Mouse (Mus musculus): ENCODE results near the gene Slc4a1ap.

GRCm38 (mm10) chr5:31485440-31485839 lies 41.4 kb upstream of the Slc4a1ap start, which contains the start of gene 4930548H24Rik:
- TF ChIP-seq CTCF (conservative IDR thresholded peaks at IDR 0.05 in 1 of 2, IDR thresholded peaks at IDR 0.05 in 1 of 2; ENCODE audit: low read depth in 2 of 2, low read length in 2 of 2) (no peak), ZKSCAN1 (IDR thresholded peaks at IDR 0.05; ENCODE audit: borderline replicate concordance, low read depth, low read length) (no peak), MEF2A (IDR thresholded peaks at IDR 0.05; ENCODE audit: borderline replicate concordance, low read depth, low read length) (no peak), EP300 (IDR thresholded peaks at IDR 0.05; ENCODE audit: low read length) (no peak), USF2 (conservative IDR thresholded peaks at IDR 0.05; ENCODE audit: low read depth, low read length) (no peak), TBP (conservative IDR thresholded peaks at IDR 0.05; ENCODE audit: low read depth, low read length) (no peak), NELFE (IDR thresholded peaks at IDR 0.05; ENCODE audit: low read depth, low read length) (no peak), MAZ (IDR thresholded peaks at IDR 0.05; ENCODE audit: low read depth, low read length) (no peak), TCF12 (IDR thresholded peaks at IDR 0.05; ENCODE audit: low read depth, low read length) (no peak), RCOR1 (conservative IDR thresholded peaks at IDR 0.05; ENCODE audit: low read depth, low read length) (no peak), ZMIZ1 (IDR thresholded peaks at IDR 0.05; ENCODE audit: low read depth, low read length) (no peak), KAT2A (IDR thresholded peaks at IDR 0.05; ENCODE audit: insufficient replicate concordance, low read length) (no peak)
